Mouse (Mus musculus) MEL (cell line): ENCODE results near the gene Hist1h1t. TPM values are rescaled to one million over a fixed set of nuclear protein-coding genes. Genes with fewer than 3 reads are reported as not detected.

Experiments used
- DNase-seq: peaks from one replicate; pipeline ENCODE4 v3.0.0; 2011; ENCODE audit warnings: low read depth, low spot score
- H3K27ac ChIP-seq: 2 replicates; pipeline ENCODE4 v1.5.1; 2012; ENCODE audit warnings: low read depth, mild to moderate bottlenecking, control low read depth, low read length, moderate library complexity; ENCODE audit not compliant: control insufficient read depth
- H3K27me3 ChIP-seq, 2 experiments: fragments of 150-350 bp in 1 of 2; sonication (generic) in 1 of 2; 2 replicates each; pipeline ENCODE4 v1.6.1; 2012; ENCODE audit warnings: low read length in 2 of 2, mild to moderate bottlenecking in 2 of 2, improper control_type of control experiment in 1 of 2, moderate library complexity in 1 of 2; ENCODE audit not compliant: insufficient read depth in 2 of 2, control insufficient read depth in 1 of 2
- H3K36me3 ChIP-seq, 2 experiments: 2 replicates each; pipeline ENCODE4 v1.6.1; 2012 to 2014; ENCODE audit warnings: low read length in 2 of 2, improper control_type of control experiment in 1 of 2, inconsistent platforms in 1 of 2, mild to moderate bottlenecking in 1 of 2; ENCODE audit not compliant: insufficient read depth in 2 of 2, control insufficient read depth in 1 of 2
- H3K4me1 ChIP-seq, 2 experiments: fragments of 150-350 bp in 1 of 2; sonication (generic) in 1 of 2; 2 replicates each; pipeline ENCODE4 v1.6.1; 2012; ENCODE audit warnings: low read length in 2 of 2, improper control_type of control experiment in 1 of 2, mild to moderate bottlenecking in 1 of 2; ENCODE audit not compliant: insufficient read depth in 2 of 2, control insufficient read depth in 1 of 2
- H3K4me3 ChIP-seq, 2 experiments: fragments of 150-350 bp in 1 of 2; sonication (generic) in 1 of 2; 2 replicates each; pipeline ENCODE4 v1.5.1; 2012; ENCODE audit warnings: low read depth in 2 of 2, low read length in 2 of 2, mild to moderate bottlenecking in 2 of 2, moderate library complexity in 2 of 2, control low read depth in 1 of 2, improper control_type of control experiment in 1 of 2; ENCODE audit not compliant: control insufficient read depth in 1 of 2, insufficient read depth in 1 of 2
- H3K79me2 ChIP-seq: 2 replicates; pipeline ENCODE4 v1.6.1; 2012; ENCODE audit warnings: mild to moderate bottlenecking, low read length, moderate library complexity; ENCODE audit not compliant: control insufficient read depth, poor library complexity, insufficient read depth
- H3K9ac ChIP-seq: 2 replicates; pipeline ENCODE4 v1.6.1; 2012; ENCODE audit warnings: low read depth, mild to moderate bottlenecking, control low read depth, low read length, moderate library complexity; ENCODE audit not compliant: control insufficient read depth, poor library complexity, severe bottlenecking
- H3K9me3 ChIP-seq: fragments of 150-350 bp; sonication (generic); replicated peaks from 2 replicates; pipeline ENCODE4 v1.6.1; 2012; ENCODE audit warnings: mild to moderate bottlenecking, low read length, improper control_type of control experiment, moderate library complexity; ENCODE audit not compliant: insufficient read depth
- CTCF ChIP-seq, 3 experiments: IDR thresholded peaks in 2 of 3; conservative IDR thresholded peaks in 1 of 3; 2 replicates each; pipeline ENCODE4 v1.5.1; 2011 to 2012; ENCODE audit warnings: low read length in 3 of 3, low read depth in 2 of 3, mild to moderate bottlenecking in 2 of 3, improper control_type of control experiment in 1 of 3, inconsistent platforms in 1 of 3, mixed read lengths in 1 of 3, moderate library complexity in 1 of 3; ENCODE audit not compliant: control insufficient read depth in 1 of 3, insufficient read depth in 1 of 3, poor library complexity in 1 of 3, severe bottlenecking in 1 of 3
- EP300 ChIP-seq, 2 experiments: IDR thresholded peaks; 2 replicates each; pipeline ENCODE4 v1.6.1; 2011; ENCODE audit warnings: improper control_type of control experiment in 2 of 2, low read length in 2 of 2, low read depth in 1 of 2, mild to moderate bottlenecking in 1 of 2
- ETS1 ChIP-seq: IDR thresholded peaks from 2 replicates; pipeline ENCODE4 v1.6.1; 2012; ENCODE audit warnings: low read depth, mild to moderate bottlenecking, inconsistent platforms, low read length, improper control_type of control experiment, moderate library complexity
- HCFC1 ChIP-seq: IDR thresholded peaks from 2 replicates; pipeline ENCODE4 v1.6.1; 2012; ENCODE audit warnings: low read depth, mild to moderate bottlenecking, inconsistent platforms, low read length, improper control_type of control experiment, moderate library complexity
- JUND ChIP-seq: IDR thresholded peaks from 2 replicates; pipeline ENCODE4 v1.6.1; 2011; ENCODE audit warnings: low read depth, mild to moderate bottlenecking, improper control_type of control experiment, low read length
- KAT2A ChIP-seq: conservative IDR thresholded peaks from 2 replicates; pipeline ENCODE4 v1.6.1; 2012; ENCODE audit warnings: low read depth, low read length, improper control_type of control experiment, inconsistent platforms
- MAFK ChIP-seq: IDR thresholded peaks from 2 replicates; pipeline ENCODE4 v1.6.1; 2011; ENCODE audit warnings: low read depth, mild to moderate bottlenecking, low read length, improper control_type of control experiment, borderline replicate concordance
- MYB ChIP-seq: IDR thresholded peaks from 2 replicates; pipeline ENCODE4 v1.6.1; 2011; ENCODE audit warnings: mild to moderate bottlenecking, low read depth, low read length, improper control_type of control experiment
- MYC ChIP-seq: IDR thresholded peaks from 2 replicates; pipeline ENCODE4 v1.6.1; 2011; ENCODE audit warnings: low read depth, mild to moderate bottlenecking, low read length, improper control_type of control experiment, moderate library complexity
- POLR2A ChIP-seq, 2 experiments: IDR thresholded peaks; 2 replicates each; pipeline ENCODE4 v1.6.1; 2011 to 2012; ENCODE audit warnings: low read length in 2 of 2, mild to moderate bottlenecking in 2 of 2, control low read depth in 1 of 2, improper control_type of control experiment in 1 of 2, low read depth in 1 of 2, moderate library complexity in 1 of 2; ENCODE audit not compliant: control insufficient read depth in 1 of 2, insufficient read depth in 1 of 2, poor library complexity in 1 of 2
- POLR2AphosphoS5 ChIP-seq: IDR thresholded peaks from 2 replicates; pipeline ENCODE4 v1.6.1; 2012; ENCODE audit warnings: low read depth, borderline replicate concordance, mild to moderate bottlenecking, inconsistent platforms, low read length, moderate library complexity, mixed read lengths
- RAD21 ChIP-seq: IDR thresholded peaks from 2 replicates; pipeline ENCODE4 v1.6.1; 2011; ENCODE audit warnings: mild to moderate bottlenecking, low read depth, low read length, improper control_type of control experiment
- RCOR1 ChIP-seq: IDR thresholded peaks from 2 replicates; pipeline ENCODE4 v1.6.1; 2012; ENCODE audit warnings: low read depth, mild to moderate bottlenecking, inconsistent platforms, low read length, improper control_type of control experiment
- SIN3A ChIP-seq: IDR thresholded peaks from 2 replicates; pipeline ENCODE4 v1.6.1; 2012; ENCODE audit warnings: low read length, improper control_type of control experiment, inconsistent platforms
- TBP ChIP-seq: IDR thresholded peaks from 2 replicates; pipeline ENCODE4 v1.8.0; 2011; ENCODE audit warnings: low read depth, low read length, improper control_type of control experiment
- TCF12 ChIP-seq: IDR thresholded peaks from 2 replicates; pipeline ENCODE4 v1.6.1; 2014; ENCODE audit warnings: low read depth, mild to moderate bottlenecking, inconsistent platforms, low read length, improper control_type of control experiment, moderate library complexity
- USF2 ChIP-seq, 2 experiments: IDR thresholded peaks; 2 replicates each; pipeline ENCODE4 v1.6.1; 2011 to 2012; ENCODE audit warnings: improper control_type of control experiment in 2 of 2, low read length in 2 of 2, borderline replicate concordance in 1 of 2, inconsistent platforms in 1 of 2, low read depth in 1 of 2, mild to moderate bottlenecking in 1 of 2; ENCODE audit not compliant: insufficient read depth in 1 of 2
- polyA plus RNA-seq, 2 experiments: library from polyadenylated mRNA; stranded (reverse) in 1 of 2; unstranded in 1 of 2; fragments of >175 nt in 1 of 2; fragments of >200 nt in 1 of 2; gene quantifications; 2 replicates each; pipeline versions ENCODE4 v1.2.1 to v1.2.4; 2012; ENCODE audit warnings: low replicate concordance in 2 of 2, low read depth in 1 of 2; ENCODE audit not compliant: insufficient read length in 2 of 2, insufficient read depth in 1 of 2, missing spikeins in 1 of 2
- total RNA-seq: library from RNA; depleted of rRNA; stranded (reverse); fragments of 300-350 nt; gene quantifications from 2 replicates; pipeline ENCODE4 v1.2.3, GENCODE M21; 2012

Gene Hist1h1t
- total and polyA plus RNA-seq, 3 experiments = 2.7 TPM; not detected in 2

GRCm38 (mm10) chr13:23737091-23737490 lies 41.5 kb downstream of the Hist1h1t start:
- Histone ChIP-seq H3K27me3 (no peaks in the 10 kb centered on the region), H3K4me3 (no peak overlapping the region), H3K27ac (no peak overlapping the region), H3K9me3 (no peaks in the 10 kb centered on the region), H3K36me3 (peaks cover 0 to 14% of the 10 kb centered on the region in 2 experiments; a peak in 2 of 4 replicates), H3K79me2 (no peaks in the 10 kb centered on the region; the same call in 1 of the 2 replicates), H3K9ac (no peak overlapping the region), H3K4me1 (0 out of 4 replicates have a peak, but pooled peaks cover 3 to 4% of the 10 kb centered on the region in 2 experiments)
- no peak for DNase-seq
- TF ChIP-seq MAFK = no peak
- TF ChIP-seq HCFC1 = no peak
- no peak for TF ChIP-seq RAD21
- TF ChIP-seq JUND = no peak
- no peak for TF ChIP-seq MYB
- TF ChIP-seq TCF12 = no peak
- no peak for TF ChIP-seq USF2 (IDR thresholded peaks at IDR 0.05; ENCODE audit: borderline replicate concordance in 1 of 2, insufficient read depth in 1 of 2, low read depth in 1 of 2, low read length in 2 of 2)
- no peak for TF ChIP-seq MYC
- no peak for TF ChIP-seq EP300 (IDR thresholded peaks at IDR 0.05; ENCODE audit: low read depth in 1 of 2, low read length in 2 of 2)

- Histone ChIP-seq H3K4me1 (0 out of 4 replicates have a peak, but pooled peaks cover 3 to 6% of the 10 kb centered on the region in 2 experiments), H3K9me3 (no peaks in the 10 kb centered on the region), H3K9ac (peak overlapping the region; percentile 94), H3K36me3 (peaks cover 0 to 17% of the 10 kb centered on the region in 2 experiments; a peak in 2 of 4 replicates), H3K79me2 (no peaks in the 10 kb centered on the region; the same call in 1 of the 2 replicates), H3K27ac (peak overlapping the region; percentile 99), H3K27me3 (no peaks in the 10 kb centered on the region), H3K4me3 (peak overlapping the region; percentile 58 to 72)
- peak; percentile 67 for DNase-seq
- TF ChIP-seq TBP (peak; percentile 44; the same call in 1 of the 2 replicates), RCOR1 (no peak)
Measured at GRCm38 (mm10) chr13:23738041-23738440, 42.4 kb downstream of the Hist1h1t start.

DNA sequence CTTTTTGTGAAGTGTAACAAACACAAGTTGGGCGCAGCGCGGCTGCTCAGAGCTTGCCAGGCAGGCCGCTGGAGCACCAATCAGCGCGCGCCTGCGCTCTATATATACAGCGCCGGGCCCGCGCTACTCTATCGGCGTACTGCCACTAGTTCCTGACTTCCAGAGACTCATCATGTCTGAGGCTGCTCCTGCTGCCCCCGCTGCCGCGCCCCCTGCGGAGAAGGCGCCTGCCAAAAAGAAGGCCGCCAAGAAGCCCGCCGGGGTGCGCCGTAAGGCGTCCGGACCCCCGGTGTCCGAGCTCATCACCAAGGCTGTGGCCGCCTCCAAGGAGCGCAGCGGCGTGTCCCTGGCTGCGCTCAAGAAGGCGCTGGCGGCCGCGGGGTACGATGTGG lies 43.1 kb downstream of the Hist1h1t start, which contains the start of gene Hist1h1c:
Gene Hist1h1c, plus strand, starts transcription at position 132 of the 392 bp plus-strand sequence.
- Histone ChIP-seq H3K79me2 (no peaks in the 10 kb centered on the region; the same call in 1 of the 2 replicates), H3K27ac (peak within 1 kb of the TSS; percentile 99), H3K9ac (peak within 1 kb of the TSS; percentile 94), H3K9me3 (no peaks in the 10 kb centered on the region), H3K4me3 (peak within 1 kb of the TSS; percentile 58 to 72), H3K36me3 (peaks cover 0 to 20% of the 10 kb centered on the region in 2 experiments; a peak in 2 of 4 replicates)
- peak; percentile 94 for DNase-seq
- peak in 1 of 3 experiments; percentile 31; a peak in 2 of 6 replicates for TF ChIP-seq CTCF (IDR thresholded peaks at IDR 0.05 in 2 of 3, conservative IDR thresholded peaks at IDR 0.05 in 1 of 3; ENCODE audit: control insufficient read depth in 1 of 3, insufficient read depth in 1 of 3, low read depth in 2 of 3, low read length in 3 of 3, poor library complexity in 1 of 3, severe bottlenecking in 1 of 3)
- TF ChIP-seq MYC = no peak
- no peak for TF ChIP-seq ETS1
- peak; percentile 99 for TF ChIP-seq TBP
- TF ChIP-seq POLR2A (IDR thresholded peaks at IDR 0.05; ENCODE audit: control insufficient read depth in 1 of 2, insufficient read depth in 1 of 2, low read depth in 1 of 2, low read length in 2 of 2, poor library complexity in 1 of 2) = peak; percentile 79 to 99
- TF ChIP-seq POLR2AphosphoS5 = 0 out of 2 replicates have a peak, but pooled peaks have one; percentile 95
- TF ChIP-seq SIN3A = no peak
- TF ChIP-seq KAT2A = no peak
- TF ChIP-seq, all 39 proteins: peak for 4
- Histone ChIP-seq H3K27me3 (no peaks in the 10 kb centered on the region), H3K4me1 (0 out of 4 replicates have a peak, but pooled peaks cover 3 to 6% of the 10 kb centered on the region in 2 experiments)
